Mouse (Mus musculus) urinary bladder, adult 2 months (tissue): ENCODE measurements around the gene Atoh8. TPM values are rescaled to one million over a fixed set of nuclear protein-coding genes. Genes with fewer than 3 reads are reported as not detected.

Source experiments
- DNase-seq: peaks from one replicate; pipeline ENCODE4 v3.0.0; 2022; ENCODE audit warnings: low spot score
- polyA plus RNA-seq: library from polyadenylated mRNA; depleted of rRNA; stranded (reverse); fragments of >200 nt; gene quantifications from 2 replicates; pipeline ENCODE4 v1.2.3, GENCODE M21; 2012; rRNA removed

Atoh8 gene
- 20.2 and 24.1 TPM in 2 replicates for polyA plus RNA-seq

GRCm38 (mm10) chr6:72235098-72235806, at the start of gene Atoh8:
Gene Atoh8 (minus strand): TSS chr6:72235577.
- DNase-seq: peak; percentile 71

- peak; percentile 17 for DNase-seq
Measured at GRCm38 (mm10) chr6:72283914-72284313, 48.5 kb upstream of the Atoh8 start.

- DNase-seq: no peak
Measured at GRCm38 (mm10) chr6:72280410-72280998, 45.1 kb upstream of the Atoh8 start.

- DNase-seq: no peak
Measured at GRCm38 (mm10) chr6:72279505-72279904, 44.1 kb upstream of the Atoh8 start.

GRCm38 (mm10) chr6:72278835-72279234, 43.5 kb upstream of the Atoh8 start:
- DNase-seq: no peak

GRCm38 (mm10) chr6:72277508-72278166, 42.3 kb upstream of the Atoh8 start:
- no peak for DNase-seq

- DNase-seq: no peak
Measured at GRCm38 (mm10) chr6:72276972-72277441, 41.6 kb upstream of the Atoh8 start.

- DNase-seq: no peak
Measured at GRCm38 (mm10) chr6:72276141-72276540, 40.8 kb upstream of the Atoh8 start.

GRCm38 (mm10) chr6:72275527-72275926, 40.1 kb upstream of the Atoh8 start:
- DNase-seq: no peak

GRCm38 (mm10) chr6:72273153-72273552, 37.8 kb upstream of the Atoh8 start:
- DNase-seq: peak; percentile 14

GRCm38 (mm10) chr6:72272161-72272696, 36.9 kb upstream of the Atoh8 start:
- DNase-seq: peak; percentile 24

- DNase-seq: no peak
Measured at GRCm38 (mm10) chr6:72270952-72271519, 35.7 kb upstream of the Atoh8 start.

- no peak for DNase-seq
Measured at GRCm38 (mm10) chr6:72270258-72270657, 34.9 kb upstream of the Atoh8 start.

- DNase-seq: no peak
Measured at GRCm38 (mm10) chr6:72268149-72268847, 32.9 kb upstream of the Atoh8 start.

- DNase-seq: no peak
Measured at GRCm38 (mm10) chr6:72265664-72266063, 30.3 kb upstream of the Atoh8 start.

GRCm38 (mm10) chr6:72263679-72264265, 28.4 kb upstream of the Atoh8 start:
- no peak for DNase-seq

GRCm38 (mm10) chr6:72261683-72262320, 26.4 kb upstream of the Atoh8 start:
- DNase-seq: no peak

- DNase-seq: peak; percentile 80
Measured at GRCm38 (mm10) chr6:72260981-72261682, 25.8 kb upstream of the Atoh8 start.

GRCm38 (mm10) chr6:72259474-72259873, 24.1 kb upstream of the Atoh8 start:
- DNase-seq: no peak

GRCm38 (mm10) chr6:72255294-72255693, 19.9 kb upstream of the Atoh8 start:
- no peak for DNase-seq
